Mouse (Mus musculus): ENCODE results near the gene Ttyh3. TPM values are rescaled to one million over a fixed set of nuclear protein-coding genes. Genes with fewer than 3 reads are reported as not detected.

Gene Ttyh3
- total and polyA plus RNA-seq, 3 experiments = 5.9 to 35.7 TPM; not detected in 1

DNA sequence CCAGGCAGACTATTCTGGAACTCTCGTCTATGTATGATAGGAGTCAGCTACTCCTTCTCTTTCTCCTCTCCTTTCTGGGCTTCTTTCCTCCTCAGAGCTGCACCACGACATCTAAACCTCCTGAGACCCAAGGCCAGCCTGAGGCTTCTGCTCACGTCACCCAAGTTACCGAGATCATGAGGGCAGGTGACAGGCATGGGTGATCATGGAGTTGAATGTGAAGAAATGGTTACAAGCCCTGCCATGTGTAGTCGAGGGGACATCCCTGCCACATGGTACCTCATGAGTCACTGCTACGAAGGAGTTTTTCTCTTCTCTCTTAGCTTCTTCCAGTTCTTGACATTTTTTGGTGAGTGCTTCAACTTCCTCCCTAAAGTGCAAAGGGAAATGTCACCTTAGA is 28.3 kb upstream of the Ttyh3 start:
- H3K27me3 ChIP-seq (ENCODE audit: control insufficient read depth in 1 of 2, insufficient read depth in 2 of 2, low read length in 2 of 2) = no peaks in the 10 kb centered on the region
- no peaks in the 10 kb centered on the region for H3K36me3 ChIP-seq (ENCODE audit: control insufficient read depth in 1 of 2, insufficient read depth in 2 of 2, low read length in 2 of 2)
- DNase-seq (ENCODE audit: low read depth, low spot score) = no peak
- no peak overlapping the region for H3K9ac ChIP-seq (ENCODE audit: control insufficient read depth, low read depth, low read length, poor library complexity, severe bottlenecking)
- TF ChIP-seq MXI1 (IDR thresholded peaks at IDR 0.05; ENCODE audit: low read depth, low read length) (no peak), KAT2A (conservative IDR thresholded peaks at IDR 0.05; ENCODE audit: low read depth, low read length) (no peak), HCFC1 (IDR thresholded peaks at IDR 0.05; ENCODE audit: low read depth, low read length) (no peak), TCF12 (IDR thresholded peaks at IDR 0.05; ENCODE audit: low read depth, low read length) (no peak), ZC3H11A (IDR thresholded peaks at IDR 0.05; ENCODE audit: low read depth, low read length) (no peak), CHD1 (IDR thresholded peaks at IDR 0.05; ENCODE audit: low read depth, low read length) (no peak), GATA1 (IDR thresholded peaks at IDR 0.05; ENCODE audit: low read depth, low read length) (no peak), GABPA (IDR thresholded peaks at IDR 0.05; ENCODE audit: low read depth, low read length) (no peak), EP300 (IDR thresholded peaks at IDR 0.05; ENCODE audit: low read depth in 1 of 2, low read length in 2 of 2) (no peak), ZKSCAN1 (IDR thresholded peaks at IDR 0.05; ENCODE audit: low read depth, low read length) (no peak), ELF1 (IDR thresholded peaks at IDR 0.05; ENCODE audit: low read depth, low read length) (no peak), USF1 (IDR thresholded peaks at IDR 0.05; ENCODE audit: low read depth, low read length) (no peak), CHD2 (IDR thresholded peaks at IDR 0.05; ENCODE audit: low read length) (no peak), NELFE (IDR thresholded peaks at IDR 0.05; ENCODE audit: low read depth, low read length) (no peak), JUND (IDR thresholded peaks at IDR 0.05; ENCODE audit: low read depth, low read length) (no peak), UBTF (IDR thresholded peaks at IDR 0.05; ENCODE audit: borderline replicate concordance, insufficient read depth, low read depth, low read length) (no peak), ZMIZ1 (IDR thresholded peaks at IDR 0.05; ENCODE audit: low read depth, low read length) (no peak), MYB (IDR thresholded peaks at IDR 0.05; ENCODE audit: low read depth, low read length) (no peak)
- no peaks in the 10 kb centered on the region for H3K79me2 ChIP-seq (ENCODE audit: control insufficient read depth, insufficient read depth, low read length, poor library complexity)
- no peak overlapping the region for H3K4me3 ChIP-seq (ENCODE audit: control insufficient read depth in 1 of 2, insufficient read depth in 1 of 2, low read depth in 2 of 2, low read length in 2 of 2)
- H3K9me3 ChIP-seq (replicated peaks; ENCODE audit: insufficient read depth, low read length) = no peaks in the 10 kb centered on the region
- H3K27ac ChIP-seq (ENCODE audit: control insufficient read depth, low read depth, low read length) = no peak overlapping the region
- H3K4me1 ChIP-seq (ENCODE audit: control insufficient read depth in 1 of 2, insufficient read depth in 2 of 2, low read length in 2 of 2) = no peaks in the 10 kb centered on the region

DNA sequence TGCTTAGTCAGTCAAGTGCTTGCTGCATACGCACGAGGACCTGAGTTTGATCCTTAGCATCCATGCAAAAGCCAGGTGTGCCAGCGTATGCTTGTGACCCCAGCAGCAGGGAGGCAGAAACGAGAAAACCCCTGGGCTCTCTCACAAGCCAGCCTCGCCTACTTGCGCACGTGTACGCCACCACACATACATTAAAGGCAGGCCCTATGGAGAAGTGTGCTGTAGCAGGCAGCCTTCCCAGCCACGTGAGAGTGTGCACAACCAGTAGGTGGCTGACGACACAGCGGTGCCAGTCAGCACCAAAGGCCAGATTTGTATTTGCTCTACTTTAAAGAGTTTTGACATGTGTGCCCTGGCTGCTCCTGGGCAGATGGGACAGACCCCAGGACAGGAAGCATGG is 26.8 kb upstream of the Ttyh3 start:
- H3K79me2 ChIP-seq (ENCODE audit: control insufficient read depth, insufficient read depth, low read length, poor library complexity) = no peaks in the 10 kb centered on the region
- H3K9me3 ChIP-seq (replicated peaks; ENCODE audit: insufficient read depth, low read length) = no peaks in the 10 kb centered on the region
- no peaks in the 10 kb centered on the region; a peak in 1 of 4 replicates for H3K36me3 ChIP-seq (ENCODE audit: control insufficient read depth in 1 of 2, insufficient read depth in 2 of 2, low read length in 2 of 2)
- no peak overlapping the region for H3K4me3 ChIP-seq (ENCODE audit: control insufficient read depth in 1 of 2, insufficient read depth in 1 of 2, low read depth in 2 of 2, low read length in 2 of 2)
- TF ChIP-seq MYB (IDR thresholded peaks at IDR 0.05; ENCODE audit: low read depth, low read length) = no peak
- no peak for TF ChIP-seq MYC (IDR thresholded peaks at IDR 0.05; ENCODE audit: low read depth, low read length)
- TF ChIP-seq UBTF (IDR thresholded peaks at IDR 0.05; ENCODE audit: borderline replicate concordance, insufficient read depth, low read depth, low read length) = no peak
- TF ChIP-seq USF1 (IDR thresholded peaks at IDR 0.05; ENCODE audit: low read depth, low read length) = no peak
- no peak for TF ChIP-seq HCFC1 (IDR thresholded peaks at IDR 0.05; ENCODE audit: low read depth, low read length)
- no peak for TF ChIP-seq CTCF (IDR thresholded peaks at IDR 0.05 in 2 of 3, conservative IDR thresholded peaks at IDR 0.05 in 1 of 3; ENCODE audit: control insufficient read depth in 1 of 3, insufficient read depth in 1 of 3, low read depth in 2 of 3, low read length in 3 of 3, poor library complexity in 1 of 3, severe bottlenecking in 1 of 3)
- no peak for TF ChIP-seq POLR2AphosphoS2 (IDR thresholded peaks at IDR 0.05; ENCODE audit: low read length)
- no peak for TF ChIP-seq ZC3H11A (IDR thresholded peaks at IDR 0.05; ENCODE audit: low read depth, low read length)
- no peak for TF ChIP-seq ZNF384 (IDR thresholded peaks at IDR 0.05; ENCODE audit: low read depth, low read length)
- no peak for TF ChIP-seq MXI1 (IDR thresholded peaks at IDR 0.05; ENCODE audit: low read depth, low read length)
- no peak for TF ChIP-seq MAFK (IDR thresholded peaks at IDR 0.05; ENCODE audit: borderline replicate concordance, low read depth, low read length)
- no peak for TF ChIP-seq POLR2A (IDR thresholded peaks at IDR 0.05; ENCODE audit: control insufficient read depth in 1 of 2, insufficient read depth in 1 of 2, low read depth in 1 of 2, low read length in 2 of 2, poor library complexity in 1 of 2)
- TF ChIP-seq USF2 (IDR thresholded peaks at IDR 0.05; ENCODE audit: borderline replicate concordance in 1 of 2, insufficient read depth in 1 of 2, low read depth in 1 of 2, low read length in 2 of 2) = no peak
- TF ChIP-seq JUND (IDR thresholded peaks at IDR 0.05; ENCODE audit: low read depth, low read length) = no peak
- no peak for TF ChIP-seq BHLHE40 (IDR thresholded peaks at IDR 0.05; ENCODE audit: borderline replicate concordance, low read depth, low read length)
- TF ChIP-seq E2F4 (IDR thresholded peaks at IDR 0.05; ENCODE audit: borderline replicate concordance, low read depth, low read length) = no peak
- TF ChIP-seq TAL1 (IDR thresholded peaks at IDR 0.05; ENCODE audit: low read length) = no peak
- no peak for DNase-seq (ENCODE audit: low read depth, low spot score)
- no peaks in the 10 kb centered on the region for H3K27me3 ChIP-seq (ENCODE audit: control insufficient read depth in 1 of 2, insufficient read depth in 2 of 2, low read length in 2 of 2)
- H3K4me1 ChIP-seq (ENCODE audit: control insufficient read depth in 1 of 2, insufficient read depth in 2 of 2, low read length in 2 of 2) = no peaks in the 10 kb centered on the region
- no peak overlapping the region for H3K27ac ChIP-seq (ENCODE audit: control insufficient read depth, low read depth, low read length)
- H3K9ac ChIP-seq (ENCODE audit: control insufficient read depth, low read depth, low read length, poor library complexity, severe bottlenecking) = no peak overlapping the region
